Mouse (Mus musculus): ENCODE measurements at regions not wholly inside any gene's neighbourhood (a gene's known extent, or its start where the extent isn't known, plus 50 kb on each side); places are given as distances from the start of the nearest gene placed in this dataset.
A peak's percentile ranks its signal among the peaks of the same experiment; 100 is the strongest.

GRCm38 (mm10) chr10:12061069-12061861 lies 718.1 kb downstream of the Epm2a start:
- H3K27ac ChIP-seq (ENCODE audit: low read depth, low read length), result no peak overlapping the region
- H3K9ac ChIP-seq, result no peak overlapping the region
- WGBS, result 95% methylated on average over 5 of the region's 5 CpGs
- no peak for TF ChIP-seq CTCF (IDR thresholded peaks at IDR 0.05; ENCODE audit: low read depth)
- H3K27me3 ChIP-seq (ENCODE audit: insufficient read depth, low read length), result no peaks in the 10 kb centered on the region
- no peak overlapping the region for H3K4me2 ChIP-seq (ENCODE audit: low read depth)
- H3K4me1 ChIP-seq (ENCODE audit: insufficient read depth), result no peaks in the 10 kb centered on the region
- ATAC-seq, result no peak
- no peak for DNase-seq
- no peaks in the 10 kb centered on the region for H3K36me3 ChIP-seq (ENCODE audit: insufficient read depth)
- no peak overlapping the region for H3K4me3 ChIP-seq (ENCODE audit: low read depth, low read length)
- H3K9me3 ChIP-seq (ENCODE audit: low read length), result no peaks in the 10 kb centered on the region

- DNase-seq, result no peak
- no peak overlapping the region for H3K4me3 ChIP-seq (ENCODE audit: low read depth, low read length)
These were observed 719.1 kb downstream of the Epm2a start for GRCm38 (mm10) chr10:12062302-12062701.

GRCm38 (mm10) chr10:12083961-12084360 lies 740.8 kb downstream of the Epm2a start:
- H3K9me3 ChIP-seq (ENCODE audit: low read length), result no peaks in the 10 kb centered on the region
- no peaks in the 10 kb centered on the region for H3K27me3 ChIP-seq (ENCODE audit: insufficient read depth, low read length)
- TF ChIP-seq CTCF (IDR thresholded peaks at IDR 0.05; ENCODE audit: low read depth), result no peak
- DNase-seq (no peak), ATAC-seq (no peak)
- H3K4me3 ChIP-seq (ENCODE audit: low read depth, low read length), result no peak overlapping the region
- no peak overlapping the region for H3K4me2 ChIP-seq (ENCODE audit: low read depth)
- no peak overlapping the region for H3K27ac ChIP-seq (ENCODE audit: low read depth, low read length)
- WGBS, result 94% methylated on average over 1 of the region's 1 CpGs
- H3K9ac ChIP-seq, result no peak overlapping the region
- H3K4me1 ChIP-seq (ENCODE audit: insufficient read depth), result no peaks in the 10 kb centered on the region
- H3K36me3 ChIP-seq (ENCODE audit: insufficient read depth), result no peaks in the 10 kb centered on the region

More at GRCm38 (mm10) chr10:12062302-12062701, 719.1 kb downstream of the Epm2a start:
- TF ChIP-seq CTCF (IDR thresholded peaks at IDR 0.05; ENCODE audit: low read depth), result no peak
- Histone ChIP-seq H3K27ac (ENCODE audit: low read depth, low read length) (no peak overlapping the region), H3K9ac (no peak overlapping the region), H3K4me2 (ENCODE audit: low read depth) (no peak overlapping the region), H3K9me3 (ENCODE audit: low read length) (no peaks in the 10 kb centered on the region), H3K4me1 (ENCODE audit: insufficient read depth) (no peaks in the 10 kb centered on the region), H3K27me3 (ENCODE audit: insufficient read depth, low read length) (no peaks in the 10 kb centered on the region), H3K36me3 (ENCODE audit: insufficient read depth) (no peaks in the 10 kb centered on the region)
- no peak for ATAC-seq
- WGBS, result 73% methylated on average over 1 of the region's 1 CpGs

- no peaks in the 10 kb centered on the region for H3K36me3 ChIP-seq (ENCODE audit: insufficient read depth)
- no peak overlapping the region for H3K4me2 ChIP-seq (ENCODE audit: low read depth)
- no peak for ATAC-seq
- WGBS, result 63% methylated on average over 1 of the region's 1 CpGs
- H3K4me1 ChIP-seq (ENCODE audit: insufficient read depth), result no peaks in the 10 kb centered on the region
- DNase-seq, result no peak
- no peak overlapping the region for H3K27ac ChIP-seq (ENCODE audit: low read depth, low read length)
- TF ChIP-seq CTCF (IDR thresholded peaks at IDR 0.05; ENCODE audit: low read depth), result no peak
- no peaks in the 10 kb centered on the region for H3K9me3 ChIP-seq (ENCODE audit: low read length)
- no peak overlapping the region for H3K9ac ChIP-seq
- H3K27me3 ChIP-seq (ENCODE audit: insufficient read depth, low read length), result no peaks in the 10 kb centered on the region
- H3K4me3 ChIP-seq (ENCODE audit: low read depth, low read length), result no peak overlapping the region
These were observed 749.3 kb downstream of the Epm2a start for GRCm38 (mm10) chr10:12092521-12092920.

- ATAC-seq (no peak), DNase-seq (no peak)
- no peak overlapping the region for H3K9ac ChIP-seq
- no peak overlapping the region for H3K4me2 ChIP-seq (ENCODE audit: low read depth)
- H3K4me3 ChIP-seq (ENCODE audit: low read depth, low read length), result no peak overlapping the region
- 91% methylated on average over 3 of the region's 3 CpGs for WGBS
- no peaks in the 10 kb centered on the region for H3K9me3 ChIP-seq (ENCODE audit: low read length)
- H3K27ac ChIP-seq (ENCODE audit: low read depth, low read length), result no peak overlapping the region
- H3K4me1 ChIP-seq (ENCODE audit: insufficient read depth), result no peaks in the 10 kb centered on the region
- H3K36me3 ChIP-seq (ENCODE audit: insufficient read depth), result no peaks in the 10 kb centered on the region
- H3K27me3 ChIP-seq (ENCODE audit: insufficient read depth, low read length), result no peaks in the 10 kb centered on the region
- TF ChIP-seq CTCF (IDR thresholded peaks at IDR 0.05; ENCODE audit: low read depth), result no peak
These were observed 753.5 kb downstream of the Epm2a start for GRCm38 (mm10) chr10:12096678-12097077.

GRCm38 (mm10) chr10:12107001-12107418 lies 762.2 kb downstream of the Utrn start:
- ATAC-seq, result peak; percentile 53
- H3K9ac ChIP-seq, result no peak overlapping the region
- TF ChIP-seq CTCF (IDR thresholded peaks at IDR 0.05; ENCODE audit: low read depth), result no peak

GRCm38 (mm10) chr10:12111720-12112119 lies 757.4 kb downstream of the Utrn start:
- WGBS, result 79% methylated on average over 1 of the region's 1 CpGs
- H3K4me3 ChIP-seq (ENCODE audit: low read depth, low read length), result no peak overlapping the region
- no peaks in the 10 kb centered on the region for H3K27me3 ChIP-seq (ENCODE audit: insufficient read depth, low read length)
- no peaks in the 10 kb centered on the region for H3K9me3 ChIP-seq (ENCODE audit: low read length)
- no peak for TF ChIP-seq CTCF (IDR thresholded peaks at IDR 0.05; ENCODE audit: low read depth)
- no peaks in the 10 kb centered on the region for H3K36me3 ChIP-seq (ENCODE audit: insufficient read depth)
- no peak overlapping the region for H3K4me2 ChIP-seq (ENCODE audit: low read depth)
- no peaks in the 10 kb centered on the region for H3K4me1 ChIP-seq (ENCODE audit: insufficient read depth)
- DNase-seq (no peak), ATAC-seq (no peak)
- no peak overlapping the region for H3K9ac ChIP-seq
- H3K27ac ChIP-seq (ENCODE audit: low read depth, low read length), result no peak overlapping the region

More at GRCm38 (mm10) chr10:12107001-12107418, 762.2 kb downstream of the Utrn start:
- Histone ChIP-seq H3K27ac (ENCODE audit: low read depth, low read length) (no peak overlapping the region), H3K4me1 (ENCODE audit: insufficient read depth) (no peaks in the 10 kb centered on the region), H3K4me3 (ENCODE audit: low read depth, low read length) (no peak overlapping the region), H3K36me3 (ENCODE audit: insufficient read depth) (no peaks in the 10 kb centered on the region), H3K9me3 (ENCODE audit: low read length) (no peaks in the 10 kb centered on the region), H3K4me2 (ENCODE audit: low read depth) (no peak overlapping the region), H3K27me3 (ENCODE audit: insufficient read depth, low read length) (no peaks in the 10 kb centered on the region)
- DNase-seq, result peak; percentile 50
